Mouse (Mus musculus) heart, embryonic 16.5 days (tissue): ENCODE measurements around the gene Kidins220. TPM values are rescaled to one million over a fixed set of nuclear protein-coding genes. Genes with fewer than 3 reads are reported as not detected.
A peak's percentile ranks its signal among the peaks of the same experiment; 100 is the strongest.

ENCODE experiments used
- ATAC-seq: fragments of 200-750 bp; cut with Nextera tagmentation; replicated peaks from 2 replicates; pipeline ENCODE4 v1.8.0; 2017; ENCODE audit warnings: moderate number of reproducible peaks; ENCODE audit not compliant: insufficient read depth, low FRiP score; ENCODE audit errors: extremely low read depth
- H3K27ac ChIP-seq: fragments of 300-500 bp; sonication (generic); 2 replicates; pipeline ENCODE4 v1.5.1; 2014; ENCODE audit warnings: mild to moderate bottlenecking, low read length, control low read depth, moderate library complexity
- H3K27me3 ChIP-seq: fragments of 300-500 bp; sonication (generic); 2 replicates; pipeline ENCODE4 v1.6.1; 2014; ENCODE audit warnings: low read length, mixed read lengths; ENCODE audit not compliant: control insufficient read depth, insufficient read depth
- H3K36me3 ChIP-seq: fragments of 300-500 bp; sonication (generic); 2 replicates; pipeline ENCODE4 v1.6.1; 2014; ENCODE audit not compliant: control insufficient read depth, insufficient read depth
- H3K4me1 ChIP-seq: fragments of 300-500 bp; sonication (generic); 2 replicates; pipeline ENCODE4 v1.6.1; 2014; ENCODE audit warnings: low read length, mixed read lengths; ENCODE audit not compliant: control insufficient read depth, insufficient read depth
- H3K4me2 ChIP-seq: fragments of 300-500 bp; sonication (generic); 2 replicates; pipeline ENCODE4 v1.6.1; 2014; ENCODE audit warnings: low read depth, mild to moderate bottlenecking, control low read depth, low read length
- H3K4me3 ChIP-seq: fragments of 300-500 bp; sonication (generic); 2 replicates; pipeline ENCODE4 v1.5.1; 2014; ENCODE audit warnings: mild to moderate bottlenecking, control low read depth, low read length
- H3K9ac ChIP-seq: fragments of 300-500 bp; sonication (generic); 2 replicates; pipeline ENCODE4 v1.6.1; 2014; ENCODE audit warnings: low read length, control low read depth
- H3K9me3 ChIP-seq: fragments of 300-500 bp; sonication (generic); replicated peaks from 2 replicates; pipeline ENCODE4 v1.6.1; 2016; ENCODE audit warnings: low read length; ENCODE audit not compliant: control insufficient read depth
- WGBS: fragments of 180-500 bp; shearing (Covaris S2); extraction: QIAGEN DNeasy Blood & Tissue Kit; methylation state at CpG from one replicate; pipeline ENCODE4 v1.1.7; 2014; 5-methylcytosine and 5-hydroxymethylcytosine counted together
- polyA plus RNA-seq: library from polyadenylated mRNA; unstranded; fragments of >200 nt; fragmentation: Nextera tagmentation; extraction: Ambion mirVana; gene quantifications from 2 replicates; pipeline ENCODE4 v1.2.1, GENCODE M21; 2015

The Kidins220 gene
- 35.5 and 39.6 TPM in 2 replicates for polyA plus RNA-seq

DNA sequence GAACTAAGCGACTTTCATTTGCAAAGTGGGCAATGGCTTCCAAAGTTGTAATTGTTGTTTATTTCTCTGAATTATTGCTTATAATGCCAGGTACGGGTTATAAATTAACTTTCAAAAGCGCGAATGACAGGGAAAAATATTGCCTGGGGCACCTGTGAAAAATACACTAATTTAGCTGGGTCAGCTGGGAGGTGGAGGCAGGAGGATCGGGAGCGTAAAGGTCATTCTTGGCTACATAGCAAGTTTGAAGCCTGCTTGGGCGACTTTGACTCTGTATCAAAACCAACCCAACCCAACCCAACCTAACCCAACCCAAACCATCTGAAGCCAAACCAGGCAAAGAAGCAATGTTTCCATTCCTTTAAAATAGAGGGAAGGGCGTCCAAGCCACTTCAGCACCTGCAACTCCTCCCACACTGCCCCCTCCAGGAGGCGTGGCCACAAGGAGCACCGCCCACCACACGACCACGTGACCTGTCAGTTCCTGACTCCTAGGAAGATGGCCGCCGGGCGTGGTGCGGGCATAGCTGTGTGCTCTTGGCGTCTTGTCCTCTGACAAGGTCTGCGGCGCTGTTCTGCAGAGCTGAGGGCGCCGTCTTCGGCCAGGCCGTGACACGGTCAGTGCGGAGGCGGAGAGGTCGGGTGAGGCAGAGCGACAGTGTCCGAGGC is at the start of gene Kidins220:
Gene Kidins220 (plus strand): TSS at position 480 of the 669 bp plus-strand sequence.
- Histone ChIP-seq H3K4me1 (peaks cover 23% of the 10 kb centered on the region), H3K9me3 (no peaks in the 10 kb centered on the region), H3K36me3 (no peaks in the 10 kb centered on the region), H3K9ac (peak within 1 kb of the TSS; percentile 75), H3K27ac (peak within 1 kb of the TSS; percentile 94), H3K27me3 (no peaks in the 10 kb centered on the region), H3K4me3 (peak within 1 kb of the TSS; percentile 78), H3K4me2 (peak within 1 kb of the TSS; percentile 62)
- 16% methylated on average over 29 of the region's 29 CpGs for WGBS
- peak; percentile 92 for ATAC-seq

DNA sequence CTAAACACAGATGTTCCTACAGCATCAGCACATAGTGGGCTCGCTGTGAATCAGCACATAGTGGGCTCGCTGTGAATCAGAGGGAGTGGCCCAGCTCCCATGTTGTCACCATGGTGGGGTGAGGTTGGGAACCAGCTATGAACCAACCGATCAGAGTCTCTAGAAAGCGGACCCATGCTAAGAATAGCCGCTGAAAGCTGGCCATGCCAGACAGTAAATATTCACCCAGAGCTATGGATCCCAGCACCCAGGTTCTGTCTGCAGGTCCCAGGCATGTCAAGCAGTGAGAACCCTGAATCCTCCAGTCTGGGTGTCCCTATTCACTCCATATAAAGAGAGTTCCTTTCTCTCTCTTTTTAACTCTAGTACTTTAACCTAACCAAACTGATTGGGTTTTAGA is 49.4 kb upstream of the Kidins220 start:
- no peak overlapping the region for H3K27ac ChIP-seq

DNA sequence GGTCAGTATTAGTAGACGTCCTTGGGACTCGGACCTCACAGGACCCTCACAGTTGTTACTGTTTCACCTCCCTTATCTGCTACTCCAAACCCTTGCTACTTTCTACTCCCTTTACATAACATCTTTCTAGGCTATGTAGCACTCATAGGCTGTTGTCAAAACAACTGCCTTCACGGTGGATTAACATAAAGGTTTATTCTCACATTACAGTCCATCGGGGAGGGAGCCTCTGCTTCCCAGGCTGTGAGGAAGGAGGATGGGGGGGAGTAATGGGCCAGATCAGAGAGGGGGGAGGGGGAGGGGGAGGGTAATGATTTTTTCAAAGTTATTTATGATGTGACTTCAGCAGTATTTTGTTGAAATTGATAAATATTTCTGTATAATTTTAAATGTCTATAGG is 49.0 kb upstream of the Kidins220 start:
- H3K9ac ChIP-seq, result no peak overlapping the region
- ATAC-seq, result no peak
- no peaks in the 10 kb centered on the region for H3K27me3 ChIP-seq
- H3K27ac ChIP-seq, result no peak overlapping the region
- peaks cover 33% of the 10 kb centered on the region for H3K4me1 ChIP-seq
- no peak overlapping the region for H3K4me2 ChIP-seq
- H3K4me3 ChIP-seq, result no peak overlapping the region
- no peaks in the 10 kb centered on the region for H3K36me3 ChIP-seq
- no peaks in the 10 kb centered on the region for H3K9me3 ChIP-seq
- 46% methylated on average over 4 of the region's 4 CpGs for WGBS

More for the DNA sequence above, 49.4 kb upstream of the Kidins220 start:
- 65% methylated on average over 5 of the region's 5 CpGs for WGBS
- Histone ChIP-seq H3K4me2 (no peak overlapping the region), H3K9me3 (no peaks in the 10 kb centered on the region), H3K4me3 (no peak overlapping the region), H3K27me3 (no peaks in the 10 kb centered on the region), H3K9ac (no peak overlapping the region), H3K36me3 (no peaks in the 10 kb centered on the region), H3K4me1 (peaks cover 33% of the 10 kb centered on the region)
- ATAC-seq, result no peak

DNA sequence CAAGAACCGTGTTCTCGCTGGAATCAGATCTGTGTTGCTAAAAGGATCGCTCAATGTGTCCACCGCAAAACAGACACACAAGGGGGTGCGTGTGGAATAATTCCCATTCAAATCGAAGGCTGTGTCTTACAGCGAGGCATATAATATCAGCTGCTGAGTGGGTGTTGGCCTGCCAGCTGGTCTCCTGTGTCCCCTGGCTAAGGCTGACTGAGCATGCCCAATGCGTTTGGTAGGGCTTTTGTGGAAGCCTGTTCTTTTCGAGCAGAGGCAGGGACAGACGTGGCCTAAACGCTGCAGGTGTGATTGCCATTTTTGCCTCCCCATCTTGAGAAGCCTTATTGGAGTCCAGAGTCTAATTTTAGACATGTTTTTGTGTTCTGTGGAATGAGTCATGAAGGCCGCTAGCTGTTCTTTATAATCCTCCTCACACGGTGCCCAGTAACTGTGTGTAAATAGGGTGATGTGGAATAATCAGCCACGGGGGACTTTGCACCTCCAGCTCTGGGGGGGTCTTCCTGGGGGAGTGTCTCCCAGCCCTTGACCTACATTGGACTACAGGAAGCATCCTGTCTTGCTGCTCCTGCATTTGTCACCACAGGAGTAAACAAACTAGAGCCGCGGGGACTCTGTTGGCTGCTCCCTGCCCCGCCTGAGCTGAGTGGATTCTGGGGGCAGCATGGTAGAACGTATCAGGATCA is 46.5 kb upstream of the Kidins220 start:
- Histone ChIP-seq H3K4me1 (peaks cover 37% of the 10 kb centered on the region), H3K27me3 (no peaks in the 10 kb centered on the region), H3K4me2 (no peak overlapping the region), H3K4me3 (no peak overlapping the region), H3K36me3 (no peaks in the 10 kb centered on the region), H3K27ac (peak overlapping the region; percentile 61), H3K9ac (peak overlapping the region; percentile 40; the same call in 1 of the 2 replicates), H3K9me3 (no peaks in the 10 kb centered on the region)
- no peak for ATAC-seq
- 57% methylated on average over 18 of the region's 18 CpGs for WGBS

DNA sequence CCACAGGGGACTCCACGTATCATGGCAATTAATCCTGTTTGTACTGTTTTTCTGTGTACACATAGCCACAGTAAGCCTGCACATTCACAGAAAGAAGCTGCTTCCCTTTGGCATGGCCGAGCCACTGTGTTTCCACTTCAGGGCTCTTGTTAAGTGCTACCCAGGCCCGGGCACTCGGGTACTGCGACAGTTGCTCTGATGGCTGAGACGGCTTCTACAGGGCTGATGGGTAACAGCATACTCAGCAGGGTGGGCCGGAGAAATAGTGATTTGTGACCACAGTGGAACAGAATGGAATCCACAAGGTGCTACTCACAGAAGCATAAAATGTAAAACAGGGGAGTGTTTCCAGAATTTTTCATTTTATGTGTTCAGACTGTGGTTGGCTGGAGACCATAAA is 45.7 kb upstream of the Kidins220 start:
- Histone ChIP-seq H3K9me3 (no peaks in the 10 kb centered on the region), H3K4me3 (no peak overlapping the region), H3K27ac (no peak overlapping the region), H3K4me1 (peaks cover 39% of the 10 kb centered on the region), H3K9ac (no peak overlapping the region; the same call in 1 of the 2 replicates), H3K4me2 (no peak overlapping the region), H3K27me3 (no peaks in the 10 kb centered on the region), H3K36me3 (no peaks in the 10 kb centered on the region)
- 67% methylated on average over 7 of the region's 7 CpGs for WGBS
- no peak for ATAC-seq

DNA sequence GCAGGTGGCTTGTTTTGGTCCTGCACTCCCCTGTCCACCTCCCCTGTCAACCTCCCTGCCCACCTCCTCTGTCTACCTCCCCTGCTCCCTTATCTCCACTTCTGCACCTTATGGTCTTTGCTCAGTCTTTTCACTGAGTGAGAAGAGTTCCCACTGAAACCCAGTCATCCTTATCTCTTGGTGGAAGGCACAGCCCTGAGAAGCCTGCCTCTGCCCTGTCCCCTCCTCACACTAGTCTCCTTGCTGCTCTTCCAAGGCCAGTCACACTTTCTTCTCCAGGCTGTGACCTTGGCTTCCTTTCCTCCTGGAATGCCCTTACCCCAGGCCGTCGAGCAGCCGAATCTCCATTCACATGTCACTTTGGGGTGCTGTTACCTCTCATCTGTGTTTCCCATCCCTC is 44.0 kb upstream of the Kidins220 start:
- Histone ChIP-seq H3K27me3 (no peaks in the 10 kb centered on the region), H3K9me3 (no peaks in the 10 kb centered on the region), H3K4me1 (peaks cover 31% of the 10 kb centered on the region), H3K9ac (no peak overlapping the region), H3K27ac (no peak overlapping the region), H3K36me3 (no peaks in the 10 kb centered on the region), H3K4me2 (no peak overlapping the region), H3K4me3 (no peak overlapping the region)
- WGBS, result 37% methylated on average over 3 of the region's 3 CpGs
- no peak for ATAC-seq

DNA sequence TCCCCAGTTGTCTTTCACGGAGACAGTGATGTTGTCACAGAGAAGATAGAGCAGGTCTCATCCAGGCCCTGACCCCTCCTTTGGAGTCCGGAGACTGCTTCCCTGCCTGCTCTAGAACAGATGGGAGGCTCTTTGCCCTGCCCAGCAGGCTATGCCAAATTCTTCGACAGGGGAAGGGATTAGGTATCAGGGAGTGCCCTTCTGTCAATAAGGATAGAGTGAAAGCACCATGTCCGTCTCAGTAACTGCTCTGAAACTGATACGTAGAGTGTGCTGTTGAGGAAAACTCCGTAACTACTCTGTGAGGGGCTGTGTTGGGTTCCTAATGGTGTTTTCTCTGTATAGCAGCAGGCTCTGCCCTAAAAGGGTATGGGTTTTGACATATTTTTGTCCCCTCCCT is 42.6 kb upstream of the Kidins220 start:
- no peak for ATAC-seq
- WGBS, result 79% methylated on average over 6 of the region's 6 CpGs
- no peaks in the 10 kb centered on the region for H3K9me3 ChIP-seq
- H3K4me1 ChIP-seq, result peaks cover 31% of the 10 kb centered on the region
- no peak overlapping the region for H3K27ac ChIP-seq
- no peak overlapping the region for H3K9ac ChIP-seq
- H3K36me3 ChIP-seq, result no peaks in the 10 kb centered on the region
- no peak overlapping the region for H3K4me3 ChIP-seq
- no peaks in the 10 kb centered on the region for H3K27me3 ChIP-seq
- H3K4me2 ChIP-seq, result no peak overlapping the region

DNA sequence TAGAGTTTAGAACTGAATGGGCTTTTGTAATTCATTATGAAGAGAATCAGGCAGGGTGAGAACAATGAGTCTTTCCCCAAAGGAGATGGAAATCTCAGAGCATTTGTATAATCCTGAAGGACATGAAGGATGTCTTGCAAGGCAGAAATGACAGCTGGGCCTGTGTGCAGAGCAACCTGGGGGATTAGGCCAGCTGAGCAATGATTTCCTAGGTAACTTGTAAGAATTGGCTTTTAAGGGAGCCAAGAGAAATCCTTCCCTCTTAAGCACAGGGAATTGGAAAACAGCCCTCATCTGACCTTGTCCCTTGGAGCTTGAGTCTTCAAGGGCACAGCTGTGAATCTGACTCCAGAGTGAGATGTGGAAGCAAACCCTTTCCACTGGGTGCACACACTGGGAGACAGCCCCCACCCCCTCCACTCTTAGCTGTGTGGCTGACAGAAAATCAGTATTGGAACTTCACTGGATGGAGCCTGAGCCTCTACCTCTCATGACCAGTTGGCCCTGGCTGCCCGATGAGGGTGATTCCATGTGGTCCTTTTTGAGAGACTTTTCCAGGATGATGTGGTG is 41.4 kb upstream of the Kidins220 start:
- 81% methylated on average over 1 of the region's 1 CpGs for WGBS
- no peak for ATAC-seq
- Histone ChIP-seq H3K9ac (no peak overlapping the region), H3K4me1 (peaks cover 25% of the 10 kb centered on the region), H3K4me2 (no peak overlapping the region), H3K27me3 (no peaks in the 10 kb centered on the region), H3K27ac (0 out of 2 replicates have a peak overlapping the region, but pooled peaks have one; percentile 3), H3K9me3 (no peaks in the 10 kb centered on the region), H3K4me3 (no peak overlapping the region), H3K36me3 (no peaks in the 10 kb centered on the region)

DNA sequence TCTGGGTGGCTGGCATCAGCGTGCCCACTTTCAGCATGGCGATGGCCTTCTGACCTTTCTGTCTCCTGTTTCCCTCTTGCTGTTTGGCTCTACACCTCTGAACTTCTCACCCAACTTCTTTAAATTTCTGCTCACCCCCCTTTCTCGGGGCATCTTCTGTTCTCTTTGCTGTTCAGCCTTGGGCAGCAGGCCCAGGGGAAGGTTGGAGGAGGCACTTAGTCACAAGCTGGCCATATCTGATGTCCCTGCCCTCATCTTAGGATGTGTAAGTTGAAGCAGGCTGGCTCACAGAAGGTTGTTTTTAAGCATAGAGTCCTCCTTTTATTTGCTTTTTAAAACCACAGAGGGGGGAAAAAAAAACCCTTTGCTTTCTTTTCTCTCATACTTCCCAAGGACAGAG is 40.7 kb upstream of the Kidins220 start:
- Histone ChIP-seq H3K36me3 (no peaks in the 10 kb centered on the region), H3K4me1 (peaks cover 18% of the 10 kb centered on the region), H3K4me2 (no peak overlapping the region), H3K27me3 (no peaks in the 10 kb centered on the region), H3K9me3 (no peaks in the 10 kb centered on the region), H3K27ac (no peak overlapping the region; the same call in 1 of the 2 replicates), H3K9ac (no peak overlapping the region), H3K4me3 (no peak overlapping the region)
- 78% methylated on average over 3 of the region's 3 CpGs for WGBS
- no peak for ATAC-seq
